Mouse (Mus musculus): ENCODE data around the gene Pdzk1.

DNA sequence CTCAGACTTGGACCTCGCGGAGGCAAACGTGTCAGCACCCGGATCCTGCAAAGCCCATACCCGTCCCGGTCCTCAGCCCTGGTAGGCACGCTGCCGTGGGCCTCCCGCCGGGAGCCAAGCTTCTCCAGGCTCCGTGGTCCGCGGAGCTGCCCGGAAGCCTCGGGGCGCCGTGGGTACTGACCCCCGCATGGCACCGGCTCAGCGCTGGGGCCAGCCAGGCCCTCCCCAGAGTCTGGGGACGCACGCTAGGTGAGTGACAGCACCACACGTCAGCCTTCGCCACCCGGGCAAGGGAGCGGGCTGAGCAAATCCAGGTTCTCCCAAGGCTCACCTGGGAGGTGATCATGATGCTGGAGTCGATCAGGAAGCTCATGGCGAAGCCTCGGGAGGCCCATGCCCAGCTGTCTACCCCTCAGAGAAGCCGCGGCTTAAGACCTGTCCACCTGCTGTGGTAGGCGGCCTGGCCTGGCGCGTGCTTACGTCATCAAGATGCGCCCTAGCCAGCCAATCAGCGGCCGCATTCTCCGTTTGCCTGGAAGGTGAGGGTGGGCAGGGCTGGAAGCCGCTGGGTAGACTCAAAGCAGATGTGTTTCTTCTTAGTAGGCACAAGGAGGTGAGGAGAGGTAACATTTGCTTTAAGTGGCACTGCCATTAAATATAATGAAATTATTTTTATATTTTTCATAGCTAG, 75.9 kb downstream of the Pdzk1 start, which contains the start of gene Gpr89:
- TF ChIP-seq E2F4 (IDR thresholded peaks at IDR 0.05; ENCODE audit: insufficient read depth) (no peak), TCF3 (IDR thresholded peaks at IDR 0.05; ENCODE audit: insufficient read length, low read depth) (no peak), MAX (IDR thresholded peaks at IDR 0.05; ENCODE audit: low read depth) (no peak), TCF12 (IDR thresholded peaks at IDR 0.05; ENCODE audit: insufficient read depth, poor library complexity, severe bottlenecking) (no peak), POLR2A (IDR thresholded peaks at IDR 0.05; ENCODE audit: insufficient read length, low read depth) (peak; percentile 65), CEBPB (IDR thresholded peaks at IDR 0.05; ENCODE audit: insufficient read depth, poor library complexity, severe bottlenecking) (no peak), USF1 (IDR thresholded peaks at IDR 0.05; ENCODE audit: low read depth) (no peak), POLR2AphosphoS2 (IDR thresholded peaks at IDR 0.05; ENCODE audit: insufficient read length, low read depth) (peak; percentile 68), MYOG (IDR thresholded peaks at IDR 0.05; ENCODE audit: control insufficient read depth in 1 of 3, insufficient read depth in 1 of 3, insufficient read length in 2 of 3, low read depth in 2 of 3) (peak in 2 of 3 experiments; percentile 31 to 71), SRF (IDR thresholded peaks at IDR 0.05; ENCODE audit: control insufficient read depth, insufficient read length, low read depth) (no peak)

All from myocyte (in vitro differentiated cells).